Mouse (Mus musculus): ENCODE measurements at regions not wholly inside any gene's neighbourhood (a gene's known extent, or its start where the extent isn't known, plus 50 kb on each side); places are given as distances from the start of the nearest gene placed in this dataset.

GRCm38 (mm10) chr15:88196539-88196938 lies 403.6 kb upstream of the Zdhhc25 start:
- DNase-seq (ENCODE audit: extremely low read depth, low read depth) = no peak

DNA sequence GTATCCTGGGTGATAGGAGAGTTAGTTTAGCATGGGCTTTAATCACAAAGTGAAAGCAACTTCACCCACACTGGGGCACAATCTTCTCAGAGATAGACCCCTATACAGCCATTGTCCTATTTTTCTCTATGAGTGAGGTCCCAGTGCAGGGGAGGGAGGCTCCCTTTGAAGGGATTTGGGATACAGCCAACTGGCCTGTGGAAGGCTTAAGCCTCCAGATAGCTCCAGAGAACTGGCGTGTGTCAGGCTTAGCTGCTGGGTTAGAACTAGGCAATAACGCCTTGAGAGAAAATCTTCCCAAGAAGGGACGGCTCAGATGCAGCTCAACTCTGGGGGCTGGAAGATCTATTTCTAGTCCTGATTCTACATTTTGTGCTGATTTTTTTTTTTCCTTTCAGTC lies 397.4 kb upstream of the Zdhhc25 start:
- DNase-seq (ENCODE audit: extremely low read depth, low read depth) = no peak

- no peak for DNase-seq (ENCODE audit: extremely low read depth, low read depth)
Measured at GRCm38 (mm10) chr15:88213356-88213755, 386.7 kb upstream of the Zdhhc25 start.

GRCm38 (mm10) chr15:88214286-88214685 lies 385.8 kb upstream of the Zdhhc25 start:
- no peak for DNase-seq (ENCODE audit: extremely low read depth, low read depth)

DNA sequence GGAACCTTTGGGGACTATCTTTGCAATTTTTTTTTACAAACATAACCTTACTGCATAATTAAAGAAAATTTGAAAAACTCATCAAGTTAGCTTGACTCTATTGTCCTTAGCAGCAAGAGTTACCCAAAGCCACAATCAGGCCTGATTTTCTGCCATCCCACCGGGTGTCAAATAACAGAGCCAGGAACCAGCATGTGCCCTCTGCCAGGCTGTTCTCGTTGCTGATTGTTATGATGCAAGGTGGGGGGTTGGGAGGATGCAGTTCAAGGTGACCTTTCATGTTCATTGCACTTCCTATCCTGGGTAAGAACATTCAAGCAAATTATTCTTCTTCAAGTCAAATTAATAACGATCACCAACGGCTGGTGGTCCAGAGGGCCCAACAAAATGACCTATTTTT lies 370.6 kb upstream of the Zdhhc25 start:
- no peak for DNase-seq (ENCODE audit: extremely low read depth, low read depth)

DNA sequence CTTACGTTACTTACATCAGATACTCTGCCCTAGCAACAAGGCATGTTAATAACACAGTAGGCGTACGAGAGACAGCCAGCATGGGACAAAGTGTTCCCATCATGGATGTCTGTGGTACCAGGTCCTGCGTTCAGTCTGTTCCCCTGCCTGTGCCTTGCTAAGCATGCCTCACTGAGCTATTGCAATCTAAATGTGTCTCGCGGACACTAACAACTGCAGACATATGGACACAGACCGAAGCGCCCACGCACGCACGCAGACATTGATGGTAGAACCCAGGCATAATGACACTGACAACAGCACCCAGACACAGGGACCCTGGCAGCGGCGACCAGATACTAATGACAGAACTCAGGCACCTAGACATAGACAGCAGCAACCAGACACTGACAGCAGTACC lies 355.5 kb upstream of the Zdhhc25 start:
- no peak for DNase-seq (ENCODE audit: extremely low read depth, low read depth)

DNA sequence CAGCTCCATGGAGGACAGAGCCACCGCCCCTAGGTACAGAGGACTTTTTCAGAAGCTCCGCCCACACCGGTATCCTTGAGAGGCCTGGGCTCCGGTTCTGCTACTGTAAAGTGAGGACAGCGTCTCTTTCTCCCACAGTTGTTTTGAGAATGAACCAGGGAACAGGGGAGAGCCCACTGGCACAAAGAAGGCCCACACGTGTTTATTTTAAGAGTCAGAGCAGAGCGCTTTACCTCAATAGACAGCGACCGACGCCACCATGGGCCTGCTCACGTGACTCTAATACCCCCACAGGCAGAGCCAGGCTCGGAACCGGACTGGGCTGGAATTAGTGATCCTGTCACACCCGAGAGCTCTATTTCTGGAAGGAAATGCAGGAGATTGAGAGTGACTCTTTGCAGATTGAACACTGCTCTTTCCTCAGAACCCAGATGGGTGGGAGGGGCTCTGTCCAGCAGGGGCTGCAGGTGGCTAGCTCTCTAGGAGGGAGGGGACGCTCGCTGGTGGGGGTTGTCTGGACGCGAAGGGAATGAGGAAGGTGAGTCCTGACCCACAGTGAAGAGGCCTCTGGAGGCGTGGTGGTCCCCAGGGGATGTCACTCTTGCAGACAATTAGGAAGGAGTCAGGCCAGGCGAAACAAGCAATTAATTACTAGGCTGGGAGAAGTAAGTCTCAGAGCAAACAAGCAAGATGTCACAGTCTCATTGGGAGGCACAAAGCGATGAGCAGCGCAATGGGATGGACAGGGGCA lies 354.4 kb upstream of the Zdhhc25 start:
- no peak for DNase-seq (ENCODE audit: extremely low read depth, low read depth)

- no peak for DNase-seq (ENCODE audit: extremely low read depth, low read depth)
Measured at GRCm38 (mm10) chr15:88247974-88248625, 352.0 kb upstream of the Zdhhc25 start.

GRCm38 (mm10) chr15:88288051-88288450 lies 312.1 kb upstream of the Zdhhc25 start:
- no peak for DNase-seq (ENCODE audit: extremely low read depth, low read depth)

DNA sequence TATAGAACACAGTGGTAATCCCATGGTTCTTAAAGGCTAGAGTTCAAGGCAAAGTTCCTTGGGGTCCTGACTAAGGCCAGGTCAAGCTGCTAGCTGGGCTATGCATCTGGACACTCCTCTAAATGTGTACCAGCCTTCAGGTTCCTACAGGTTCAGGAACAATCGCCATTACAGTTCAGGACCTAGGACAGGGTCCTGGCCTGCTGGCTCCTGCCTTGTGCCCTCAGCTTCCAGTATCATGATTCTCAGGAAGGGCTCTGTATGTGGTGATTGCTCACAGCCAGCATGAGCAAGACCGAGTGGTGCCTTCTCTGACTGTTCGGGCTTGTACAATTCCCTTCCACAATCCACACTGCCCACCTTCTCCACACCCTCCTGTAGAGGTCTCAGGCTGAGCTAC lies 311.4 kb upstream of the Zdhhc25 start:
- DNase-seq (ENCODE audit: extremely low read depth, low read depth) = no peak

- no peak for DNase-seq (ENCODE audit: extremely low read depth, low read depth)
Measured at GRCm38 (mm10) chr15:88290740-88291363, 309.2 kb upstream of the Zdhhc25 start.

- DNase-seq (ENCODE audit: extremely low read depth, low read depth) = no peak
Measured at GRCm38 (mm10) chr15:88299061-88299460, 301.0 kb upstream of the Zdhhc25 start.

- no peak for DNase-seq (ENCODE audit: extremely low read depth, low read depth)
Measured at GRCm38 (mm10) chr15:88311158-88311557, 288.9 kb upstream of the Zdhhc25 start.

DNA sequence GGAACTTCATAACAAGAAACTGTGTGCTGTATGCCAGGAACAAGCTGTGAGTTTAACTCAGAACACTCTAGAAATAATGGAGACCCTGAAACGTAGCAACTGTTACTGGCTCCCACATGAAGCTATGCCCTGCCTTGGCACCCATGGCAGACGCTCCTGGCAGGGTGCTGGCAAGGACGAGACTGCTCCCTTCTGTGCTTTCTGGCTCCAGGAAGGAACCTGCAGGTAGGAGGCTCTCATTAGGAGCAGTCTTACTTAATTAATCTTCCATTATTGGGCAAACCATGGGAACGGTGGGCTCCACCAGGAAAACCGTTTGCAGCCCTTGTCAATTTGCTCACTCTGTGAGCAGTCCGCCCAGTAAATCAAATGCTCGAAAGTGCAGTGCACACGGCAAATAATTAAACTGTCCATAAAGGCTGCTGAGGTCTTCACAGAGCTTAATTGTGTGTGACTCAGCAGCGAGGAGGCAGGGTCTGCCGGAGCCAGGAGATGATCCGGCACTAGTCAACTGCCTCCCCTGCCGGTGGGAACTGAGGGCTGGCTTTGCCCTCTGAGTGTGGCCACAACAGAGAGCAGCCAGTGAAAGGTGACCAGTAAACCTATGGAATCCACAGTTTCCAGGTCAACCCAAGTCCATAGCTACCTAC lies 285.2 kb upstream of the Zdhhc25 start:
- no peak for DNase-seq (ENCODE audit: extremely low read depth, low read depth)

- no peak for DNase-seq (ENCODE audit: extremely low read depth, low read depth)
Measured at GRCm38 (mm10) chr15:88318048-88318447, 282.1 kb upstream of the Zdhhc25 start.

GRCm38 (mm10) chr15:88319527-88319926 lies 280.6 kb upstream of the Zdhhc25 start:
- no peak for DNase-seq (ENCODE audit: extremely low read depth, low read depth)

DNA sequence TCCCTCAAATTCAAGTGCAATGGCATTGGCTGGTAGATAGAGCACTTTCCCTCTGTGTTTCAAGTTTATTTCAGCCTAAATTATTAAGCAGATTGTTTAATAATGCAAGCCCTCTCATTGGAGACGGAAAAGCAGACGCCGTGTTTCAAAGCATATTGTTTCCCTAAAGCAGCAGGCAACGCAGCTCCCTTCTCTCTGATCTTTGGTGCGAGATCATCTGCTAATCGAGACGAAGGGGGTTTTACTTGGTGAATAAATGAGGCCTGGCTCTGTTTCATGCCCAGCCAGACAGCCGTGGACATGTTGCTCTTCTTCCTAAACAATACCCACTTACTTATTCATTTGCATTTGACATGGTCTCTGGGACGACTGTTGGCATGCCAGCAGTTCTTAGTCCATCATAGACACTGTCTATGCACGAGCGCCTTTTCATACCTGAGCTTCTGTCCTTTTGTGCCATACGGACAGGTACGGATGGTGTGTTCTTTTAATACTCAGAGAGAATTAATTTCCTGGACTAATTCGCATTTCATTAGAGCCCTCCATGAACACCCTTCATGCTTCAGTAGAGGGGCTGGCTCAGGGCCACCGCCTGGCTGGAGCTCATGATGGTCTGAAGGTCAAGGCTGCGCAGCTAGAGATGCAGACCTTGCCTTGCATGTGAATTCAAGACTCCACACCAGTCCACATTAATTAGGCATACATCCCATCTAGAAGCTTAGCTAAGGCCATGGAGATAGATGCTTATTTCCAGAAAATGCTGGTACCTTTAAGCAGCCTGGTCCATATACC lies 276.3 kb upstream of the Zdhhc25 start:
- no peak for DNase-seq (ENCODE audit: extremely low read depth, low read depth)

DNA sequence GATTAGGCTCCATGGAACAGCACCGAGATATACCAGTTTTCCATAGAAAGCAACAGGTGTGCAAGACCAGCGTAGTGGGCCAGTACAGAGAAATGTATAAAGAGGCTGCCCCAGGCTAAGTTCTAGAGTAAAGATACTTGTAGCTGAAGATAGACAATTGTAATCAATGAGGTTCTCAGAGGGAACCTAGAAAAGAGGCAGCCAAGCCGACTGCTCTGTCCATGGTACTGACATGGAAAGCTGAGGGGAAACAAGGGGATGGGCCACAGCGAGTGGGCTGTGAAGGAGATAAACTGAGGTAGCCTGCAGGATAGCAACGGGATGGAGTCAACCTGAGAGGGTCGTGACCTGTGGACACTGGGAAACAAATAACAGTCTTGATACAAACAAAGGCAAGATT lies 275.0 kb upstream of the Zdhhc25 start:
- DNase-seq (ENCODE audit: extremely low read depth, low read depth) = no peak

GRCm38 (mm10) chr15:88353206-88353605 lies 246.9 kb upstream of the Zdhhc25 start:
- no peak for DNase-seq (ENCODE audit: extremely low read depth, low read depth)

DNA sequence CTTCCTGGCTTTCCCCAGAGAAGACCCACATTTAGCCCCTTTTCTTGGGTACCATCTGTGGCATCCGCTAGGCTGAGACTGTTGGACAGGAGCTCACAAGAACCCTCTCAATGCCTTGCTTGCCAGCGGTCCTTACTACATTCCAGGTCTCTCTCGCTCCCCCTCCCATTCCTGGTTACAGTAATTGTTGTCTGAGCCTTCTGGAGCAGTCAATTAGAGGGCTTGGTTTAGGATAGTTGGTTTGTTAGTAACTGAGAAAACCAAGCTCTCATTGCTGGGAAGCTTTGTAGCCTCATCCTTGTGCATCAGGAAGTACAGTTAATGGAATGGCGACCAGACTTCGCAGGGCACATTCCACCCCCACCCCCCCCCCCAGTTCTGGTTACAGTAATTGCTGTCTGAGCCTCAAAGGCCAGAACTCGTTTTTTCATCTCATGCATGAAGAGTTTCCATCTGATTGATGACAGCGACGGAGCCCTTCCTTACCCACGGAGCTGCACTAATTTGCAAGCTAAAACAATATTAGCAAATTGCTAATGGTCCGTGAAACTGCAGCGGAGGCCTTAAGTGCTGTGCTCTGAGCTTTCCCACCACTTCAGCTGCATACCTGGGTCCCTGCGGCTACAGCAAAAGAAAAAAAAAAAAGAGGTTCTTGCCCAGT lies 239.6 kb upstream of the Zdhhc25 start:
- DNase-seq (ENCODE audit: extremely low read depth, low read depth) = no peak

DNA sequence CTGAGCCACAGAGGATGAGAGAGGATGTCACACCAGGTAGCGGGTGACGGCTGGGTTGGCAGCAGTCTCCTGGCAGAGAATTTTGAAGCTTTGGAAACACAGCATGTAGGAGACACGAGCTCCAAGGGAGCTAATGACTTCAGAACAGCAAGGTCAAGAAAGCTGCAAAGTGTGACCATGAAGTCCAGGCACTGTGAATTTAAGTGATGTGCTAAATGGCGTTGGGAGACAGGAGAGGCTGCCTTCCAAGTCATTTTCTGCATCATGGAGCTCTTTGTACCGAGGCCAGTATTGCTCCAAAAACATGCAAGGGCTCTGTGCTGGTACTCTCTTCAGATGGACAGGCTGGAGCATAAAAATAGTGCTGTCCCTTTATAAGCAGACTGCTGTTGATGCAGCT lies 238.8 kb upstream of the Zdhhc25 start:
- DNase-seq (ENCODE audit: extremely low read depth, low read depth) = no peak

Measured in MEL-GATA-1-ER (cell line).